15 mouse cellular contexts compared by ENCODE assay signal in the genomic region with DNA sequence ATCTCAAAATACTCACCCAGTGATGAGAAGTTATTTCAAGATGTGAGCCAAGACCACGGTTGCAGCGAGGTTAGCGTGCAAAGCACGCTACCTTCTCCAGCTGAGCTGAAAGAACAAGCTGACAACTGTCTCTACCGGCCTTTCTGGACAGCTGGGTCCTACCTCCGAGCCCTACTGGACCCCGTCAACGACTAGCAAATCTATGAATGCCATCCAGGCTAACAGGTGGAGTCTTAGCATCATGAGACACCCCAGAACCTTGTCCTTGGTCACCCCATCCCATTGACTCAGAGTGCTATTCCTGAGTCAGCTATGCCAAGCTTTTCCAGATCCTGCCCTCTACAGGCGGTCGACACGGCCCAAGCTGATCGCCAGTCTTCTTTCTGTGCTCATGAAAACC.
"Had no signal": no experiment of that assay in that cellular context is flagged by ENCODE, and none has a peak within 500 bp of the region (broad histone marks: within the 10 kb centered on the region; RNA-seq: fewer than 3 reads in every experiment).

No protein-coding gene starts in this region.

- H3K4me2 ChIP-seq: intestine, embryonic 15.5 days; limb, embryonic 12.5 days; limb, embryonic 15.5 days; liver, embryonic 15.5 days; lung, embryonic 15.5 days; midbrain, embryonic 13.5 days had no signal

- H3K9ac ChIP-seq: intestine, embryonic 15.5 days; limb, embryonic 12.5 days; limb, embryonic 15.5 days; liver, embryonic 15.5 days; lung, embryonic 15.5 days; midbrain, embryonic 13.5 days had no signal

- H3K9me3 ChIP-seq: intestine, embryonic 15.5 days; limb, embryonic 12.5 days; limb, embryonic 15.5 days; liver, embryonic 15.5 days; lung, embryonic 15.5 days; midbrain, embryonic 13.5 days had no signal

- ATAC-seq: intestine, embryonic 15.5 days; midbrain, embryonic 13.5 days had no signal

- H3K27me3 ChIP-seq: intestine, embryonic 15.5 days; limb, embryonic 12.5 days; limb, embryonic 15.5 days; liver, embryonic 15.5 days; lung, embryonic 15.5 days; midbrain, embryonic 13.5 days had no signal

- H3K27ac ChIP-seq: intestine, embryonic 15.5 days; limb, embryonic 12.5 days; limb, embryonic 15.5 days; liver, embryonic 15.5 days; lung, embryonic 15.5 days; midbrain, embryonic 13.5 days had no signal

- H3K4me1 ChIP-seq: intestine, embryonic 15.5 days had no signal

- DNase-seq: kidney, adult 11 months; kidney, adult 8-10 months; left cerebral cortex, postnatal 4 days; lung, adult 18-20 months; lung, postnatal 10 days; lung, postnatal 36 days; thymus, adult 2 months; thymus, postnatal 14 days; thymus, postnatal 4 days had no signal

- H3K36me3 ChIP-seq: intestine, embryonic 15.5 days; limb, embryonic 12.5 days; limb, embryonic 15.5 days; liver, embryonic 15.5 days; lung, embryonic 15.5 days; midbrain, embryonic 13.5 days had no signal

- H3K4me3 ChIP-seq: intestine, embryonic 15.5 days; limb, embryonic 12.5 days; limb, embryonic 15.5 days; liver, embryonic 15.5 days; lung, embryonic 15.5 days; midbrain, embryonic 13.5 days had no signal
